Mouse (Mus musculus) testis, adult 2 months (tissue): Measurements from ENCODE around the gene Il23a.

Experiments
- CTCF ChIP-seq: fragments of 200-500 bp; IDR thresholded peaks from 2 replicates; pipeline ENCODE4 v1.5.1; 2012; ENCODE audit warnings: low read depth, mild to moderate bottlenecking, inconsistent platforms, low read length, moderate library complexity; ENCODE audit not compliant: control insufficient read depth, insufficient read depth, insufficient replicate concordance
- POLR2A ChIP-seq: fragments of 200-500 bp; IDR thresholded peaks from 2 replicates; pipeline ENCODE4 v1.6.1; 2012; ENCODE audit warnings: low read depth, mild to moderate bottlenecking, inconsistent platforms, low read length, moderate library complexity; ENCODE audit not compliant: control insufficient read depth

GRCm38 (mm10) chr10:128250565-128250964, 48.0 kb downstream of the Il23a start:
- no peak for TF ChIP-seq CTCF
- TF ChIP-seq POLR2A, result no peak
